ENCODE assay signal across 21 mouse cellular contexts in the genomic region with DNA sequence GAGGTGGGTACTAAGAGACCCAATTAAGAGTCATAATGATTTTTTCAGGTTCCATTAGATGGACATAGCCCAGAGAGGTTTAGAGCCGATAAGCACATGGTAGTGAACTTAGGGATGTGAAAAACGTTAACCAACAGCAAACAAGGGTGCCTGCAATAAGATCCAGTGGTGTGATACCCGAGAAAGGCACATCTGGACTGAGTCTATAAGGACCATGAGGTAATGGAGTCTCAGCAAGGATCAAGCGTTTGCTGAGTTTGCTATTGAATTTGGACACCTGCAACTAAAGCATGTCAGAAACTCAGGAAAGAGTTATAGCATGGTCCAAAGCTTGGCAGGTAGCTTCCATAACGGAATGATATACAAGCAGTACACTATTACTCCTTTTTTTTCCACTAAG.
A peak's percentile ranks its signal among the peaks of the same experiment; 100 is the strongest.
DNase-seq lines count a peak whose midpoint lies in the region; ATAC-seq lines count a peak whose summit lies in the region.
"Had no signal": no experiment of that assay in that cellular context is flagged by ENCODE, and none has a peak within 500 bp of the region (broad histone marks: within the 10 kb centered on the region; RNA-seq: fewer than 3 reads in every experiment).

No protein-coding gene starts in this region.

- no peak overlapping the region for H3K4me3 ChIP-seq in kidney, embryonic 16.5 days (ENCODE audit: low read length)
- H3K4me3 ChIP-seq in hindbrain, embryonic 13.5 days = no peak overlapping the region
- no peak overlapping the region for H3K4me3 ChIP-seq in heart, embryonic 12.5 days
- H3K4me3 ChIP-seq: embryonic facial prominence, embryonic 15.5 days; erythroblast, embryonic 14.5 days; forebrain, embryonic 10.5 days; heart, adult 2 months; hindbrain, embryonic 10.5 days; hindbrain, embryonic 15.5 days had no signal

- H3K9me3 ChIP-seq in kidney, embryonic 16.5 days (ENCODE audit: low read length) = no peaks in the 10 kb centered on the region
- H3K9me3 ChIP-seq in hindbrain, embryonic 13.5 days = no peaks in the 10 kb centered on the region
- H3K9me3 ChIP-seq in heart, embryonic 12.5 days (replicated peaks) = no peaks in the 10 kb centered on the region
- H3K9me3 ChIP-seq: embryonic facial prominence, embryonic 15.5 days; forebrain, embryonic 10.5 days; hindbrain, embryonic 10.5 days; hindbrain, embryonic 15.5 days had no signal

- 0 out of 2 replicates have a peak overlapping the region, but pooled peaks have one; percentile 27 for H3K27ac ChIP-seq in kidney, embryonic 16.5 days (ENCODE audit: low read length)
- H3K27ac ChIP-seq in hindbrain, embryonic 13.5 days = no peak overlapping the region
- H3K27ac ChIP-seq in heart, embryonic 12.5 days (ENCODE audit: poor library complexity, severe bottlenecking) = no peak overlapping the region
- H3K27ac ChIP-seq: forebrain, embryonic 10.5 days; heart, adult 2 months; hindbrain, embryonic 10.5 days; hindbrain, embryonic 15.5 days had no signal

- H3K27me3 ChIP-seq in kidney, embryonic 16.5 days (ENCODE audit: insufficient read depth, low read length) = no peaks in the 10 kb centered on the region
- no peaks in the 10 kb centered on the region for H3K27me3 ChIP-seq in hindbrain, embryonic 13.5 days
- H3K27me3 ChIP-seq in heart, embryonic 12.5 days (replicated peaks) = no peaks in the 10 kb centered on the region
- H3K27me3 ChIP-seq: embryonic facial prominence, embryonic 15.5 days; hindbrain, embryonic 15.5 days had no signal

- peaks cover 24% of the 10 kb centered on the region for H3K36me3 ChIP-seq in kidney, embryonic 16.5 days (ENCODE audit: insufficient read depth, low read length)
- H3K36me3 ChIP-seq in hindbrain, embryonic 13.5 days = peaks cover 50% of the 10 kb centered on the region
- peaks cover 40% of the 10 kb centered on the region for H3K36me3 ChIP-seq in heart, embryonic 12.5 days

- H3K4me2 ChIP-seq in kidney, embryonic 16.5 days (replicated peaks; ENCODE audit: low read depth, low read length) = no peak overlapping the region
- no peak overlapping the region for H3K4me2 ChIP-seq in hindbrain, embryonic 13.5 days
- H3K4me2 ChIP-seq in heart, embryonic 12.5 days = no peak overlapping the region
- H3K4me2 ChIP-seq: embryonic facial prominence, embryonic 15.5 days; heart, embryonic 11.5 days; hindbrain, embryonic 15.5 days had no signal

- ATAC-seq in kidney, embryonic 16.5 days (ENCODE audit: low FRiP score, low TSS enrichment) = no peak
- no peak for ATAC-seq in hindbrain, embryonic 13.5 days (ENCODE audit: low FRiP score)
- ATAC-seq in heart, embryonic 12.5 days (ENCODE audit: insufficient number of reproducible peaks, low FRiP score) = no peak
- ATAC-seq: forebrain, embryonic 14.5 days; inflammation-experienced regulatory T-cells, adult 6 months had no signal

- H3K9ac ChIP-seq in kidney, embryonic 16.5 days (replicated peaks; ENCODE audit: low read length) = no peak overlapping the region
- H3K9ac ChIP-seq in hindbrain, embryonic 13.5 days = no peak overlapping the region
- no peak overlapping the region for H3K9ac ChIP-seq in heart, embryonic 12.5 days
- H3K9ac ChIP-seq: embryonic facial prominence, embryonic 15.5 days; hindbrain, embryonic 15.5 days had no signal

- H3K4me1 ChIP-seq in kidney, embryonic 16.5 days (ENCODE audit: insufficient read depth, low read length) = peaks cover 74% of the 10 kb centered on the region
- peaks cover 17% of the 10 kb centered on the region for H3K4me1 ChIP-seq in hindbrain, embryonic 13.5 days (replicated peaks)
- H3K4me1 ChIP-seq in heart, embryonic 12.5 days (replicated peaks) = peaks cover 42% of the 10 kb centered on the region

- 38% methylated on average over 5 of the region's 5 CpGs for WGBS in kidney, embryonic 16.5 days
- 79% methylated on average over 5 of the region's 5 CpGs for WGBS in hindbrain, embryonic 13.5 days
- WGBS in heart, embryonic 12.5 days = 85% methylated on average over 5 of the region's 5 CpGs

- peak; percentile 31 for DNase-seq in embryo, embryonic 11 days
- DNase-seq in embryo, embryonic 10 days (ENCODE audit: low spot score) = no peak
- DNase-seq in kidney, postnatal 14 days = no peak
- peak; percentile 39 for DNase-seq in hindlimb bud, embryonic 11.5 days (ENCODE audit: extremely low spot score, low read depth, low spot score)
- DNase-seq: adrenal gland, postnatal 10 days; cerebellum, adult 11-12 months; cerebellum, adult 9-10 months; cerebellum, postnatal 25 days; gastrocnemius, postnatal 14 days; heart, adult 2 months had no signal

Comparison
In these comparisons a context has a peak if more than half of its experiments do, and no peak if none do; other contexts are left out.
1. DNase-seq: peak in embryo, embryonic 11 days (single experiment) and hindlimb bud, embryonic 11.5 days (single experiment); none in embryo, embryonic 10 days (single experiment) and kidney, postnatal 14 days (single experiment).